Mouse (Mus musculus) thymus, adult 2 months (tissue): Measurements from ENCODE around the gene Plk3.

ENCODE experiments used
- CTCF ChIP-seq: fragments of 200-500 bp; IDR thresholded peaks from 2 replicates; pipeline ENCODE4 v1.5.1; 2012; ENCODE audit warnings: mild to moderate bottlenecking, control low read depth, low read length, moderate library complexity, borderline replicate concordance; ENCODE audit not compliant: control insufficient read depth, poor library complexity, insufficient read depth; ENCODE audit errors: extremely low read depth
- POLR2A ChIP-seq: fragments of 200-500 bp; IDR thresholded peaks from 2 replicates; pipeline ENCODE4 v1.6.1; 2012; ENCODE audit warnings: mild to moderate bottlenecking, low read length, control low read depth, moderate library complexity; ENCODE audit not compliant: control insufficient read depth, poor library complexity, insufficient read depth; ENCODE audit errors: extremely low read depth

- TF ChIP-seq POLR2A, result no peak
- no peak for TF ChIP-seq CTCF
Observed at GRCm38 (mm10) chr4:117143023-117143422, 9.3 kb upstream of the Plk3 start.
